Mouse (Mus musculus) c-Kit-positive CD71-negative TER-119-negative erythroid progenitor cells, embryonic 14.5 days (primary cell): ENCODE measurements around the gene Gm8906.
"Not testable (repeated sequence)": the region's sequence is repeated elsewhere in the genome, so short reads cannot be mapped to it uniquely, and the experiment has no call there.

Experiments
- DNase-seq: peaks from one replicate; pipeline ENCODE4 v3.0.0-alpha.2; 2013; ENCODE audit warnings: low read depth

Gene Gm8906

GRCm38 (mm10) chr5:11502385-11502784, at the start of gene Gm8906:
TSS of gene Gm8906 (plus strand) at chr5:11502685.
- not testable (repeated sequence) for DNase-seq
